Mouse (Mus musculus) small intestine, adult 2 months (tissue): Measurements from ENCODE around the gene Wdr78.

Experiments used
- CTCF ChIP-seq: fragments of 200-500 bp; IDR thresholded peaks from 2 replicates; pipeline ENCODE4 v1.5.1; 2012; ENCODE audit warnings: low read depth, mild to moderate bottlenecking, control low read depth, inconsistent platforms, low read length, moderate library complexity, mixed read lengths; ENCODE audit not compliant: insufficient replicate concordance, insufficient read length; ENCODE audit errors: extremely low read depth
- POLR2A ChIP-seq: fragments of 200-500 bp; IDR thresholded peaks from 2 replicates; pipeline ENCODE4 v1.6.1; 2012; ENCODE audit warnings: low read depth, mild to moderate bottlenecking, control low read depth, inconsistent platforms, low read length, moderate library complexity

GRCm38 (mm10) chr4:103039838-103040191, 74.5 kb downstream of the Wdr78 start:
- TF ChIP-seq POLR2A (no peak), CTCF (no peak)
